Mouse (Mus musculus) layer of hippocampus, postnatal 14 days (tissue): Measurements from ENCODE around the gene Lime1. TPM values are rescaled to one million over a fixed set of nuclear protein-coding genes. Genes with fewer than 3 reads are reported as not detected.

Experiments used
- DNase-seq, 2 experiments: peaks; one replicate each; pipeline ENCODE4 v3.0.0; 2021 to 2022; ENCODE audit warnings: low spot score in 2 of 2, mixed read lengths in 1 of 2
- long read RNA-seq, 2 experiments: library from polyadenylated mRNA; stranded (forward); transcript quantifications; one replicate each; pipeline ENCODE4 v2.0.0; 2021
- total RNA-seq, 2 experiments: library from RNA; stranded (reverse); gene quantifications; 2 replicates each; pipeline ENCODE4 v1.2.3; 2021

Lime1 gene
- total RNA-seq: 10 to 100 TPM; 32.1 to 32.8 TPM
- long read RNA-seq, experiment 1, partial matches to known transcripts: 0 of 4 reads
- long read RNA-seq, experiment 1, other reads (novel, unspliced or antisense): 0 of 4 reads
- long read RNA-seq, experiment 2, transcript Lime1-201 (5 exons, 1,959 nt): major isoform, 5 of 7 reads
- long read RNA-seq, experiment 2, partial matches to known transcripts: 0 of 7 reads
- long read RNA-seq, experiment 2, other reads (novel, unspliced or antisense): 2 of 7 reads

DNA sequence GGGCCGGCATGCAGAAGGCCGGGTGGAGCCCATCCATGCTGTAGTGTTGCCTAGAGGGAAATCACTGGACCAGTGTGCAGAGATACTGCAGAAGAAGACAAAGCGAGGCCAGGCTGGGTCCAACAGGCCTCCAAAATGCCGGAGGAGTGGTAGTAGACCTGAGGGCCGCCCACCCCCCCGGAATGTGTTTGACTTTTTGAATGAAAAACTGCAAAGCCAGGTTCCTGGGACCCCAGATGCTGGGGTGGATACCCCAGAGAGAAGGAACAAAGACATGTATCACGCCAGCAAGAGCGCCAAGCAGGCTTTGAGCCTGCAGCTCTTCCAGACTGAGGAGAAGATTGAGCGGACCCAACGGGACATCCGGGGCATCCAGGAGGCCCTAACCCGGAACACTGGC lies at the start of gene Lime1:
Gene Lime1, plus strand, starts transcription at position 301 of the 400 bp plus-strand sequence.
- no peak for DNase-seq

DNA sequence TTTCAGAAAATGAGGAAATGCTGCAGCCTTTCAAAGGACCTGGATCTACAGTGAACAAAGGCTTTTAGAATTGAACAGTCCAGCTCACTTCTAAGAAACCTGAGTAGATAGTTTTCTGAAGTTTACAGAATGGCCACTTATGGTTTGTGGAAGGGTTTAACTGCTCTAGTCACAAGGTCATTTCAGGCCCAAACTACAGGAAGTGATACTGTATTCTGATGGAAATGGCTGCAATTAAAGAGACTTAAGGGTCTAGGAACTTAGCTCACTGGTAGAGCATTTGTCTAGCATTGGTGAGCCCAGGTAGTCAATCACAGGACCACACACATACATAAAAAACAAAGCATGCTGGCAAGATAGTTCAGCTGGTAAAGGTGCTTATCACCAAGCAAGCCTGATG lies 47.3 kb upstream of the Lime1 start:
- no peak for DNase-seq

DNA sequence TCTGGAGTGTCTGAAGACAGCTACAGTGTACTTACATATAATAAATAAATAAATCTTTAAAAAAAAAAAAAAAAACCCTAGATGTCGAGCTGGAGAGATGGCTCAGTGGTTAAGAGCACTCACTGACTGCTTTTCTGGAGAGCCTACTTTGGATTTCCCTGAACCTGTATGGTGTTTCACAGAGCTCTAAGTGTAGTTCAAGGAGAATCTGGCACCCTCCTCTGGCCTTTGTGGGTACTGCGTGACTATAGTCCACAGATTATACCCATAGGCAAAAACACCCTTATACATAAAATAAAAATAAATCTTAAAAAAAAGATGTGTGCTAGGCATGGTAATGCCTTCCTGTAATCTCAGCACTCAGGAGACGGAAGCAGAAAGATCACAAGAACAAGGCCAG lies 45.9 kb upstream of the Lime1 start:
- DNase-seq: peak; percentile 49 to 64

DNA sequence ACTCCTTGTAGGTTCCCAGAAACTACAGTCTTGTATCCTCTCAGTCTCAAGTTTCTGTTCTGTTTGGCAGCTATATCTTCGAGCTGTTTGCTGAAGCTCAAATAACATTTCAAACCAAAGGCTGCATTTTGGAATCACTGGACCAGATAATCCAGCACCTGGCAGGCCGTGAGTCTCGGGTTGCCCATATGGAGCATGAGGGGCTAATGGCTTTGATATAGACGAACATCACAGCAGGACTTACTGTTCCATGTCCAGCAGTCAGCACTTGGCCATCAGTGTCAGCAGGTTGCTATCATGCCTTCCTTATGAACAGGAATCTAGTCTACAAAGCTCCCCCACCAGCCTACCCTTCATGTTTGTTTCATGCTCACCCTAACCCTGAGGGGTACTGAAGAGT lies 39.5 kb upstream of the Lime1 start:
- no peak for DNase-seq

DNA sequence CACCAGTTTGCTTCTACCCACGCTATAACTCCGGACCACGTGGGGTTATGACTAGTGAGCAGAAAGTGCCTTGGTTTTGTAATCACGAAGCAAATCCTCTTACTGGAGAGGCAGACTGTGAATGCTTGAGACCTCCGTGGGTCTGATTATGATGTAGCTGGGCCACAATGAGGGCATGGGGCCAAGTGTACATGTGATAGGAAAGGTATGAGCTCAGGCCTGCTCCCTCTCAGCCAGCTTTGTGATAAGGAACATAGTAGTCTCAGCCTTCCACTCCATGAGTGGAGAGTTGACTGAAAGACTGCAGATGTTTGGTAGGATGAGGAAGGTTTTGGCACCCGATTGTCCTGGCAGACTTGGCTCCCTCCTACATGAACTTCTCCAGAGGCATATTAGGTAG lies 37.1 kb upstream of the Lime1 start:
- no peak for DNase-seq

DNA sequence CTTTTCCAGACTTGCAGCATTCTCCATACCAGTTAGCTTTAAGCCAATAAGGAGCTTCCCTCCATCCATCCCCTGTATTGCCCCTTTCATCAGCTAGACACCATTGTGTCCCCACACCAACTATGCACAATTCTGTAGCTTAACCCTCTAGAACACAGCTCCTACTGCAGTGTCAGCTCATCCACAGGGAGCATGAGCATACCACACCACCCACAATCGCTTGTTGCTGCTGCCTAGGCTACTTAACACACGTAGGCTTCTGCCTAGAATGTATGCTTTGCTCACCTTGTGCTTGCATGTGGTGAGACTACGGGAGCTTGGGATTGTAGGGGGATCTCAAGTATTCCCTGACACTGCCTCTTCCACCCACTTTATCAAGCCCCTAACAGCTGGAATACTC lies 23.1 kb upstream of the Lime1 start:
- DNase-seq: no peak

DNA sequence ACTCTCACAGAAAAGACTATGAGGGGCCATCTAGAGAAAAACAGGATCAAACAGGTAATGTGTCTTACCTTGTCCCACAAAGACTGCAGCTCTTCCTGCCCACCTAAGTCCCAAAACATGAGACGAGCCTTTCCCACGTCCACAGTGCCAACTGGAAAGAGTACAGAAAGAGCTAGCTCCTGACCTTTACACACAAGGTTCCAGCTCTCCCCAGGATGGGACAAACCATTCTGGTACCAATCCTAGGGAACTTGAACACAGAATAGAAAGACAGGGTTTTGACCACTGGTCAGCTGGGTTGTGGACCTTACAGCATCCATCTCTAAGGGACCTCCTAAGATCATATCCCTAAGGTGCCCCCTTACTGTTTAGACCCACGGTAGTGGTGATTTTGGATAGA lies 15.9 kb upstream of the Lime1 start:
- DNase-seq: no peak

DNA sequence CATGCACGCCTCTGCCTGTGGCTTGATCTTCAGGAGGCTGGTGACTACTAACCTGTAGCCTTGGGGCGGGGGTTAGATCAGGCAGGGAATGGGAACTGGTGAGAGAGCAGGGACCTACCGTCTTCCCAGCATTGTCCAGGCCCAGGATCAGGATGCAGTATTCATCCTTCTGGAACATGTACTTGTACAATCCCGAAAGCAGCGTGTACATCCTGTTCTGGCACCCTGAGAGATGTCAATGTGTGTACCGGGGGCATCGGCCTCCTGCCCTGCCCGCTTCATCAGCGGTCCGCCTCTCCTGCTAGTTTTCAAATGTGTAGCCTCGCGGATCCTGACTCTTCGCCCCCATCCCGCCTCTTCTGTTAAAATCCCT lies 15.4 kb upstream of the Lime1 start:
- no peak for DNase-seq

DNA sequence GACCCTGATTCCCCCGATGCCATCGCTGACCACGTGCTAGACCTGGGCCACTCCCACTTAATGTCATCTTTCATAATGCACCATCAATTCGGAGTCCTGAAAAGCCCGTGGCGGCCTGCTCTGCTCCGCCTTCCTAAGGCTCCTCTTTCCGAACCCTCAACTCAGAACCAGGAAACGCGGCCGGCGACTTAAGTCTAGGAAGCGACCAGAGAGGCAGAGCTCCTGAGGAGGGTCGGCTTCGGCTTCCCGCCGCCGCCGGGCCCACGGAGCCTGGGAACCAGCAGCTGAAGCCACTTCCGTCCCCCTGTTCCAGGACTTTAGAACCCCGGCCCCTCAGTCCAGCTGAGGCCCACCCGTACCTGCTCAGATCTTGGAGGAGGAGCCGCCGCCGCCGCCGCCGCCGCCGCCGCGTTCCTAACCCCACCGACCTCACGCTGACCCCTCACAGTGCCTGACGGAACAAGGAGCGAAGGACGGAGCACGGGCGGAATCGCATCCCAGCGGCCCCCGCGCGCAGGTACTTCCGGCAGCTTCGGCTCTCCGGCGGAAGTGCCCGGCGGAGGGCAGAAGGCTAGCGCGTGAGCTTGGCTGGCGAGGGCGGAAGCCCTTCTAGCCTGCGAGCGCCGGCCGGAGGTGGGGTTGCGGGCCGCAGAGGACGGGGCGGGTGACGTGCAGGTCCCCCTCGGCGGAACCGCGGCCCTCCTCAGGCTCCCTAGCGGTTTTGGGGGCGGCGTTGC lies 14.8 kb upstream of the Lime1 start, which contains the start of the genes Zgpat and Arfrp1:
Gene Zgpat, plus strand, starts transcription at position 69 of the 737 bp plus-strand sequence.
Gene Arfrp1, minus strand, starts transcription at position 545 of the 737 bp plus-strand sequence.
- DNase-seq: peak; percentile 85 to 90

DNA sequence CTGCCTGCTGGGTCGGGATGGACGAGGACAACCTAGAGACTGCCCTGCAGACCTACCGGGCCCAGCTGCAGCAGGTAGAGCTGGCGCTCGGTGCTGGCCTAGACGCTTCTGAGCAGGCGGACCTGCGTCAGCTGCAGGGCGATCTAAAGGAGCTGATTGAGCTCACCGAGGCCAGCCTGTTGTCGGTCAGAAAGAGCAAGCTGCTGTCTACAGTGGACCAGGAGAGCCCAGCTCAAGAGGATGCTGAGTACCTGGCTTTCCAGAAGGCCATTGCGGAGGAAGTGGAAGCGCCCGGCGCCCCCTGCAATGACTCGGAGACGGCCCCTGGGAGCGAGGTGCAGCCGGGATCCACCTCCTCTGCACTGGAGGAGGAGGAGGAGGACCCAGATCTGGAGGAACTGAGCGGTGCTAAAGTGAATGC lies 14.2 kb upstream of the Lime1 start:
- no peak for DNase-seq

DNA sequence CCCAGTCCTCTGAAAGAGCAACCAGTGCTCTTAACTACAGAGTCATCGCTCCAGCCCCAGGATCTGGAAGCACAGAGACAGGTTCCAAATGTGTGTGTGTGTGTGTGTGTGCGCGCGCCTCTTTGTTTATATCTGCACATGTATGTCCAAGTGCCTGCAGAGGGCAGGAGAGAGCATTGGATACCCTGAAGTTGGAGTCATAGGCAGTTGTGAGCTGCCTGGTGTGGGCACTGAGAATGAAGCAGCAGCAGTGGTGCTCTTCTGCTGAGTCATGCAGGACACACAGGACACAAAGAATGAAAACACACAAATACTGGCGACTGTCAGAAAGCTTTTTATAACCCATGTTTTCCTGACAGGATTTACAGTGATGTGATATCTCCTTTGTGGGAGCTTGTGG lies 9.9 kb upstream of the Lime1 start:
- DNase-seq: no peak

DNA sequence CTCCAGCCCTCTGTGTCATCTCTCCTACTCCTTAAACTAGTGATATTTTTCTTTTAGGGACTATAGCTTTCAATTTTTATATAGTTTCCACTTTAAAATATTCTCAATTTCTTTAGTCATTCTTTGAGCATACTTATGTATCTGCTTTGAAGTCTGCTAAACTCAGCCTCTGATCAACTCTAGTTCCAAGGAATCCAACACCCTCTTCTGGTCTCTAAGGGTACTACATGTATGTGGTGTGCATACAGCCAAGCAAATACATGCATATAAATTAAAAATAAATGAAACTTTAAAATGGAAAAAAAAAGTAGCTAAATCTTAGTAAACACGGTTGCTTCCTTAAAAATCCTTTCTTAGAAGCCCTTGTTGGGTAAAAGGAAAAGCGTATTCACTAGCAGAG lies 4.1 kb upstream of the Lime1 start:
- no peak for DNase-seq

DNA sequence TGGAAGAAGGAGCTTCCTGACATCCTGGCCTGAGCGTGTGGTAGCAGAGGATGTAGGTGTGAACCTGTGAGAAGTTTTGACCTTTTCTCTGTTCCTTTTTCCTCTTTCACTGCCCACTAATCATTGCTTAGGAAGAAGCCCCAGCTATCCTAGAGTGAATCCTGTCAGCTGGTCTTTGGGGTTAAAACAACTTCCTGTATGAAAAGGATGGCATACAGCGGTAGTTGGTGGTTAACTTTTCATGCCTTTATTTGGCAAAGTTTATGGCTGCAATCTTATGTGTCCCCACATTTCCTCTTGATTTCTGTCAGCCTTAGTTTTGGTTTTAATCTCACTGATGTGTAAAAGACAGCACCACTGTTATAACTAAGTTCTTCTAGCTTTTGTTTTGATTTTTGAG lies 2.6 kb upstream of the Lime1 start:
- no peak for DNase-seq

DNA sequence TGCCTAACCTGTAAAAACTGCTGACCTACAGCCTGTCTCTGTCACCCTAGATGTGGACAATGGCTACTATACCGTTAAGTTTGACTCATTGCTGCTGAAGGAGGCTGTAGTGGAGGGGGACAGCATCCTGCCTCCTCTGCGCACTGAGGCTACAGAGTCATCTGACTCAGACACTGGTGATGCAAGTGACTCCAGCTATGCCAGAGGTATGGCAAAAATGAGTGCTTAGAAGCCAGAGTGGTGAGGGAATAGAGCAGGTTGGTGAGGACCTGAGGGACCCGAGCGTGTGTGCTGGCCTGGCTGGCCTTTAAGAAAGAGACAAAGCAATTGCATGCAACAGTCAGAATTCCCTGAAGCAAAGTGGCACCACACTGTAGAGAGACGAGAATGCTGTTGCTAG lies 1.2 kb upstream of the Lime1 start:
- DNase-seq: no peak

DNA sequence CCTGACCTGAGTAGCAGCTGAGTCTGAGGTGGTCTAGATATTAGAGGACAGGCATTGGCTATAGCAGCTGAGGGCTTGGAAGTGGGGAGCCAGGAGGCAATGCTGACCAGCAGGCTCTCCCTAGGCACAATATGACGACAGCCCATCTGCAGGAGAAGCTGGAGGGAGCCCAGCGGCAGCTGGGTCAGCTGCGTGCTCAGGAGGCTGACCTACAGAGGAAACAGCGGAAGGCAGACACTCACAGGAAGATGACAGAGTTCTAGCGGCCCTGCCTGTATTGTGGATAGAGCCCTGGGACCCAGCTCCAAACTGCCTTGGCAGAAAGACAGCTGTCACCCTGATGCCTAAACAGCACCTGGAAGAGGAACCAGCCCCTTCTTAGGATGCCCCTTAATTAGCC lies 373 bp downstream of the Lime1 start:
- no peak for DNase-seq

DNA sequence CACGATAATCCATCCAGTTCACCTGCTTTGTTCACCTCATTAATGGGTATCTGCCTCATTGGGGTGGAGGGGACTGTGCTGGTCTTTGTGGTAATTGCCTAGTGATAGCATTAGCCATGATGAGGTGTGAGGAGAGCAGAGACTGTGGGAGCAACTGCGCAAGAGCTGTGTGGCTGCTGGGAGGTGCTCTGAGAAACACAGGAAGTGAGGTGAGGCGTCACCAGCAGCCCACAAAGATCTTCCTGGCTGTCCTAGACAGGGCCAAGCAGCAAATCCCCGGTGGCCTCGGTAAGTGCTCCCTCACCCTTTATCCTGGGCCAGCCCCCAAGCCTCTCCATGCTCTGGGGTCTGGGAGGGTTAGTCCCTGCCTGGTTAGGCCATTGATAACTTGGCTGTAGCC lies 1.2 kb downstream of the Lime1 start:
- no peak for DNase-seq

DNA sequence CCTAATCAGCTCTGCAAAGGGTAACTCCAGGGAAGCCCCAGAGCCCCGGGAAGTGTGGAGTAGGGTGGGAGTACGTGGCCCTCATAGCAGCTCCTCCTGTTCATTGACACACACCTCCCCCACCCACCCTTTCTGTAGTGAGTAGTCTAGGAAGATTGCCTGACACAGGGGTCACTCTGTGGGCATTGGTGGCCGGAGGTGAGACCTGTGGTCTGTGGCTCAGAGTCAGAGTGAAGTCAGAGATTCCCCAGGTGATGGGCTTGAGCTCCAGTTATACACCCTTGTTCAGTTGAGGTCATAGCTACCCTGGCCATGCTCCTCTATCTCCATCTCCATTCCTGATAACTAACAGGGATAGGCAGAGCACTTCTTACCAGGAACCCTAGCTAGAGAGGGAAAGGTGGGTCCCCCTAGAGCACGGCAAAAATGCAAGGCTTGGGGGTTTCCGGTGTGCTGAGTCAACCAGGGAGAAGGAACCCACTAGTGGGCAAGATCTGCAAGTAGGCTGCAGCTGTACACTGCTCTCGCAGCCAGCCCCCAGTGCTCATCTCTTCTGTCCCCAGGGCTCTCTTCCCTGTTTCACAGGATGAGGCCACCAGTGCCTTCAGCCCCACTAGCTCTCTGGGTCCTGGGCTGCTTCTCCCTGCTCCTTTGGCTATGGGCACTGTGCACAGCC lies 1.9 kb downstream of the Lime1 start:
- no peak for DNase-seq

DNA sequence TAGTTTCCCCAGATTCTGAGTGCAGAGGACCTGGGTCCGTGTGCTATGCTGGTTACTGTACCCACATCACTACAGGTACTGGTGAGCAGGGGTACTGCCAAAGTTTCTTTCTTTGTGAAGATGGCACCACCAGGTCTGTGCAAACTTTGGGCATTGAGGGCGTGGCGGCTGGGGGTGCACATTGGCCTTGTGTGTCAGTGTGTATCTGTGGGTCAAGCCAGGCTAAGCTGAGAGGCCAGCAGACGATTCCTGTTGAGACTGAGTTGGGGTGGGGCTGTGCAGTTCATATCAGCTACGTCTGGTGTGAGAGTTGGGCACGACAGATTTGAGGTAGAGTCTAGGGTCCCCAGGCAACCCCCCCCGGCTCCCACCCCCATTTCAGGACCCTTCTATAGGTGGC lies 4.6 kb downstream of the Lime1 start:
- no peak for DNase-seq

DNA sequence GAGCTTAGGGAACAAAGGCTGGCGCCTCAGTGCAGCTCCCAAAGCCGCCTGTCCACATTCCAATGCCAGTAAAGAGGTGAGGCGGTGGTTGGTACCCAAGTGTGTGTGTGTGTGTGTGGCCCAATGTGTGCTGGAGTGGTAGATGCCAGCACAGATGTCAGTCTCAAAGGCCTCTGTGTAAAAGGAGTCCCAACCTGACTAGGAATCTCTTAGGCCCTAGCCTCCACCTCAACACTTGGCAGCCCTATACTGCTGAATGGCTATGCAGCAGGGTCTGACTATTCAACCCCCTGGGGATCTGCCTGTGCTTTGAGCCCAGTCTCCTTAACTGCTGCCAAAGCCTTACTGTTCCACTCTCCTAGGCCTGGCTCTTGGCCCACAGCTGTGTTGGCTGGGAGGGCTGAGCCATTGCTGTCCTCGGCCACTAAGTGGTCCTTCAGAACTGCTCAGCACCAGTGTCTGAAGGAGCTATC lies 5.1 kb downstream of the Lime1 start:
- peak; percentile 24 to 60 for DNase-seq

DNA sequence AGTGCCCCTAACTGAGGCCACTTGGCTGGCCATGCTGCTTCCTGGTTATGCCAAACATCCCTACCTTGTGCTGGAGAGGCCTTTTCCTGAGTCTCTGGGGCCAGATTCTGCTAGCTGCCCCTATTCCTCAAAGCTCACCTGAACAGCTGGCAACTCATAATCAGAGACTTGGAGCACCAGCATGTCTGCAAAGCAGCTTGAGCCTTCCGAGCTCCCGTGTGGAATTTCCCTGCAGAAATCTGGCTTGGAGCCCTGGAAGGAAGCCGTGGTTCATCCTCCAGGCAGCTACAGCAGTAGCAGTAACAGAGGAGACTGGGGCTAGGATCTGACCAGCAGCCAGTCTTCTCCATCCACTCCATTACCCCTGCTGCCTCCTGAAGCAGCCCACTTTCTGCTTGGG lies 6.0 kb downstream of the Lime1 start:
- DNase-seq: peak in 1 of 2 experiments; percentile 46

DNA sequence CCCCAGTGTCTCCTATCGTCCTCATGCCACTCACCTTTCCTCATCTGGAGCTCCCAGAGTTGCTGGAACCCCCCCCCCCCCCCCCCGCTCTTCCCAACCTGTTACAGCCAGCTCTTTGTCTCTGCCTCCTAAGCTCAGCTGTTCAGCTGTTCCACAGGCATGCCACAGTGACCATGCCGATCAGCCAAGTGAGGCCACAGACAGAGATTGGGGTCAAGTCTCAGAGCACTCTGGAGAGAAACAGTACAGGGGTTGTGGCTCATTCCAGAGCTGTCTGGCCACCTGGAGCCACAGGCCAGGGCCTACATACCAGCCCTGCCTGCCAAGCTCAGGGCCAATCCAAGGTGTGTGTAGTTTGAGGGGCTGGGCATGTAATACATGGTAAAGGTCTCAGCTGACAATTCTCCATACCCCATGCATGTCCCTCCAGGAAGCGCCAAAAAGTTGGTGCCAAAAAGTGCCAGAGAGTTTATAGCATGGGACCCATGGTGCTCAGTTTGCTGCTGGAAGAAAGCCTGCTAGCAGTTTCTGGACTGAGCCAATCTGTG lies 6.9 kb downstream of the Lime1 start:
- DNase-seq: no peak
